Mouse (Mus musculus) cerebellum, adult 2 months (tissue): Measurements from ENCODE around the gene Prl2a1. TPM values are rescaled to one million over a fixed set of nuclear protein-coding genes. Genes with fewer than 3 reads are reported as not detected.
"Not testable (repeated sequence)": the region's sequence is repeated elsewhere in the genome, so short reads cannot be mapped to it uniquely, and the experiment has no call there.

ENCODE experiments used
- DNase-seq, 2 experiments: peaks; one replicate each; pipeline ENCODE4 v3.0.0; 2021
- H3K27ac ChIP-seq: fragments of 200-500 bp; 2 replicates; pipeline ENCODE4 v1.5.1; 2012; ENCODE audit warnings: low read length, control low read depth, inconsistent platforms; ENCODE audit not compliant: insufficient read depth
- H3K27me3 ChIP-seq: fragments of 200-500 bp; 2 replicates; pipeline ENCODE4 v1.6.1; 2012; ENCODE audit warnings: inconsistent platforms, mild to moderate bottlenecking, low read length, moderate library complexity; ENCODE audit not compliant: control insufficient read depth, insufficient read depth
- H3K4me1 ChIP-seq: fragments of 200-500 bp; 2 replicates; pipeline ENCODE4 v1.6.1; 2011; ENCODE audit warnings: low read length; ENCODE audit not compliant: control insufficient read depth, insufficient read depth
- H3K4me3 ChIP-seq: fragments of 200-500 bp; replicated peaks from 2 replicates; pipeline ENCODE3; 2011; ENCODE audit warnings: mild to moderate bottlenecking, low read depth, low read length, control low read depth; ENCODE audit not compliant: insufficient read depth
- CTCF ChIP-seq: fragments of 200-500 bp; IDR thresholded peaks from 2 replicates; pipeline ENCODE4 v1.5.1; 2011; ENCODE audit warnings: low read depth, mild to moderate bottlenecking, control low read depth, low read length, moderate library complexity, borderline replicate concordance; ENCODE audit not compliant: insufficient read depth
- POLR2A ChIP-seq: fragments of 200-500 bp; IDR thresholded peaks from 2 replicates; pipeline ENCODE4 v1.6.1; 2011; ENCODE audit warnings: low read length, control low read depth, borderline replicate concordance; ENCODE audit not compliant: insufficient read depth
- WGBS: fragments of 180-500 bp; shearing (Covaris S2); methylation state at CpG from one replicate; pipeline ENCODE4 v1.1.7; 2018; 5-methylcytosine and 5-hydroxymethylcytosine counted together
- polyA plus RNA-seq: library from polyadenylated mRNA; depleted of rRNA; stranded (reverse); fragments of >200 nt; gene quantifications from 2 replicates; pipeline ENCODE4 v1.2.3, GENCODE M21; 2012; rRNA removed

Prl2a1 gene
- polyA plus RNA-seq: not detected in 2 replicates

GRCm38 (mm10) chr13:27801354-27801753, at the start of gene Prl2a1:
Gene Prl2a1, plus strand, starts transcription at chr13:27801654.
- TF ChIP-seq POLR2A: no peak
- TF ChIP-seq CTCF: no peak
- no peak for DNase-seq
- no peaks in the 10 kb centered on the region for H3K4me1 ChIP-seq
- H3K27ac ChIP-seq: no peak within 1 kb of the TSS
- WGBS: 88% methylated on average over 1 of the region's 1 CpGs
- no peaks in the 10 kb centered on the region for H3K27me3 ChIP-seq
- H3K4me3 ChIP-seq: no peak within 1 kb of the TSS

- not testable (repeated sequence) for H3K4me3 ChIP-seq, H3K27ac ChIP-seq, DNase-seq, H3K27me3 ChIP-seq, H3K4me1 ChIP-seq
- 89% methylated on average over 3 of the region's 3 CpGs for WGBS
Measured at GRCm38 (mm10) chr13:27780704-27781103, 20.8 kb upstream of the Prl2a1 start, which contains the start of gene Prl7c1. Gene Prl7c1, minus strand, starts transcription at chr13:27780804.

- H3K27ac ChIP-seq: no peak overlapping the region
- 87% methylated on average over 4 of the region's 4 CpGs for WGBS
- no peaks in the 10 kb centered on the region for H3K4me1 ChIP-seq
- no peaks in the 10 kb centered on the region for H3K27me3 ChIP-seq
- no peak for DNase-seq
- TF ChIP-seq POLR2A (no peak), CTCF (no peak)
- H3K4me3 ChIP-seq: no peak overlapping the region
Measured at GRCm38 (mm10) chr13:27799303-27799702, 2.2 kb upstream of the Prl2a1 start.

GRCm38 (mm10) chr13:27802765-27803164, 1.3 kb downstream of the Prl2a1 start:
- no peaks in the 10 kb centered on the region for H3K4me1 ChIP-seq
- TF ChIP-seq CTCF: no peak
- TF ChIP-seq POLR2A: no peak
- no peak overlapping the region for H3K27ac ChIP-seq
- 76% methylated on average over 1 of the region's 1 CpGs for WGBS
- no peaks in the 10 kb centered on the region for H3K27me3 ChIP-seq
- no peak overlapping the region for H3K4me3 ChIP-seq
- DNase-seq: no peak

- no peaks in the 10 kb centered on the region for H3K27me3 ChIP-seq
- H3K4me3 ChIP-seq: no peak within 1 kb of the TSS
- H3K4me1 ChIP-seq: no peaks in the 10 kb centered on the region
- no peak for DNase-seq
- no peak for TF ChIP-seq CTCF
- H3K27ac ChIP-seq: no peak within 1 kb of the TSS
- WGBS: 90% methylated on average over 3 of the region's 3 CpGs
Measured at GRCm38 (mm10) chr13:27849042-27849441, 47.6 kb downstream of the Prl2a1 start, which contains the start of gene Prl2c1. Gene Prl2c1, plus strand, starts transcription at chr13:27849342.

Other genes with a start within 250 kb of the Prl2a1 start
- 0.20 TPM in 1 of 2 replicates, not detected in the other for gene Prl8a9, start 237.0 kb upstream of the Prl2a1 start, polyA plus RNA-seq
- not detected in 2 replicates for gene Prl8a1, start 219.5 kb upstream of the Prl2a1 start, polyA plus RNA-seq
- gene Prl7b1, start 191.1 kb upstream of the Prl2a1 start, polyA plus RNA-seq: not detected in 2 replicates
- not detected in 2 replicates for gene Prl7a1, start 159.2 kb upstream of the Prl2a1 start, polyA plus RNA-seq
- 0.08 TPM in 1 of 2 replicates, not detected in the other for gene Prl7a2, start 133.6 kb upstream of the Prl2a1 start, polyA plus RNA-seq
- gene Prl7d1, start 84.9 kb upstream of the Prl2a1 start, polyA plus RNA-seq: 0.08 TPM in 1 of 2 replicates, not detected in the other
- gene Prl7c1, start 20.9 kb upstream of the Prl2a1 start, polyA plus RNA-seq: not detected in 2 replicates
- not detected in 2 replicates for gene Prl2c1, start 47.7 kb downstream of the Prl2a1 start, polyA plus RNA-seq
- not detected in 2 replicates for gene Prl4a1, start 214.6 kb downstream of the Prl2a1 start, polyA plus RNA-seq